Mouse (Mus musculus) layer of hippocampus, postnatal 14 days (tissue): ENCODE measurements around the gene Efna4. TPM values are rescaled to one million over a fixed set of nuclear protein-coding genes. Genes with fewer than 3 reads are reported as not detected.
A peak's percentile ranks its signal among the peaks of the same experiment; 100 is the strongest.

Experiments used
- DNase-seq, 2 experiments: peaks; one replicate each; pipeline ENCODE4 v3.0.0; 2021 to 2022; ENCODE audit warnings: low spot score in 2 of 2, mixed read lengths in 1 of 2
- long read RNA-seq, 2 experiments: library from polyadenylated mRNA; stranded (forward); transcript quantifications; one replicate each; pipeline ENCODE4 v2.0.0; 2021
- total RNA-seq, 2 experiments: library from RNA; stranded (reverse); gene quantifications; 2 replicates each; pipeline ENCODE4 v1.2.3; 2021

Gene Efna4
- total RNA-seq = 1 to 10 TPM; 1.0 to 1.8 TPM
- long read RNA-seq, experiment 1 = 0 reads
- long read RNA-seq, experiment 2, partial matches to known transcripts = 0 of 1 reads
- long read RNA-seq, experiment 2, other reads (novel, unspliced or antisense) = 1 of 1 reads

GRCm38 (mm10) chr3:89337721-89338578 is at the start of gene Efna4:
Gene Efna4, minus strand, starts transcription at chr3:89338028.
- DNase-seq = no peak

- no peak for DNase-seq
Measured at GRCm38 (mm10) chr3:89386438-89387420, 48.9 kb upstream of the Efna4 start.

- DNase-seq = no peak
Measured at GRCm38 (mm10) chr3:89385451-89385850, 47.6 kb upstream of the Efna4 start.

- no peak for DNase-seq
Measured at GRCm38 (mm10) chr3:89384331-89385076, 46.7 kb upstream of the Efna4 start.

- no peak for DNase-seq
Measured at GRCm38 (mm10) chr3:89383651-89384255, 45.9 kb upstream of the Efna4 start.

GRCm38 (mm10) chr3:89382950-89383349 is 45.1 kb upstream of the Efna4 start:
- DNase-seq = no peak

- no peak for DNase-seq
Measured at GRCm38 (mm10) chr3:89382033-89382882, 44.4 kb upstream of the Efna4 start.

- no peak for DNase-seq
Measured at GRCm38 (mm10) chr3:89381233-89381632, 43.4 kb upstream of the Efna4 start.

GRCm38 (mm10) chr3:89380711-89381110 is 42.9 kb upstream of the Efna4 start:
- no peak for DNase-seq

GRCm38 (mm10) chr3:89380291-89380690 is 42.5 kb upstream of the Efna4 start:
- no peak for DNase-seq

- DNase-seq = no peak
Measured at GRCm38 (mm10) chr3:89379388-89380131, 41.7 kb upstream of the Efna4 start.

- DNase-seq = peak; percentile 57 to 73
Measured at GRCm38 (mm10) chr3:89378394-89379067, 40.7 kb upstream of the Efna4 start.

- no peak for DNase-seq
Measured at GRCm38 (mm10) chr3:89377831-89378230, 40.0 kb upstream of the Efna4 start.

- no peak for DNase-seq
Measured at GRCm38 (mm10) chr3:89373581-89374231, 35.9 kb upstream of the Efna4 start.

GRCm38 (mm10) chr3:89367338-89367737 is 29.5 kb upstream of the Efna4 start:
- no peak for DNase-seq

- no peak for DNase-seq
Measured at GRCm38 (mm10) chr3:89365486-89366414, 27.9 kb upstream of the Efna4 start.

GRCm38 (mm10) chr3:89365153-89365485 is 27.3 kb upstream of the Efna4 start, which contains the start of gene Dcst1:
Gene Dcst1, minus strand, starts transcription at chr3:89365253.
- DNase-seq = no peak
